Mouse (Mus musculus) liver, postnatal 0 days (tissue): ENCODE data around the gene Gpr162.

Experiments used
- CTCF ChIP-seq: sonication (generic); IDR thresholded peaks from 2 replicates; pipeline ENCODE4 v1.5.1; 2016; ENCODE audit warnings: antibody characterized with exemption, low read depth
- EP300 ChIP-seq: IDR thresholded peaks from 2 replicates; pipeline ENCODE4 v1.6.1; 2016; ENCODE audit warnings: antibody characterized with exemption, low read depth, mild to moderate bottlenecking

DNA sequence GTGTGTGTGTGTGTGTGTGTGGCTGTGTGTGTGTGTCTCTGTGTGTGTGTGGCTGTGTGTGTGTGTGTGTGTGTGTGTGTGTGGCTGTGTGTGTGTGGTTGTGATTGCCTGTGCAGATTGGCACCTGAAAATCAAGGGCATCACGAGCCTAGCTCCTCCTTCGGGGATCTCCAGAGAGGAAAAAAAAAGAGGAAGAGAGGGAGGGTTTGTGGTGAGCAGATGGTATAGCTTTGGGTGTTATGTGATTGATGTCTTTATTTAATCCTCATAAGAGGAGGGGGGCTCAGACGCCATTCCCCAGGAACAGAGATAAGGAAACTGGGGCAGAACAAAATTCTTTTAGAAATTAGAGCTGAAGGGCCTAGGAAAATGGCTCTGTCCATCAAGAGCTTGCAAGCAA, 34.6 kb upstream of the Gpr162 start:
- TF ChIP-seq EP300, result no peak
- no peak for TF ChIP-seq CTCF
